Mouse (Mus musculus) thymus, postnatal 14 days (tissue): ENCODE measurements around the gene Tmem95.
"Not testable (repeated sequence)": the region's sequence is repeated elsewhere in the genome, so short reads cannot be mapped to it uniquely, and the experiment has no call there.

Experiments used
- DNase-seq: peaks from one replicate; pipeline ENCODE4 v3.0.0; 2021

The Tmem95 gene

GRCm38 (mm10) chr11:69877878-69878277 is at the start of gene Tmem95:
TSS of gene Tmem95 (minus strand) at chr11:69878018.
- no peak for DNase-seq

- no peak for DNase-seq
Measured at GRCm38 (mm10) chr11:69927501-69927900, 49.7 kb upstream of the Tmem95 start.

- DNase-seq = no peak
Measured at GRCm38 (mm10) chr11:69922796-69923195, 45.0 kb upstream of the Tmem95 start.

- no peak for DNase-seq
Measured at GRCm38 (mm10) chr11:69922012-69922756, 44.4 kb upstream of the Tmem95 start.

- peak; percentile 100 for DNase-seq
Measured at GRCm38 (mm10) chr11:69921114-69922011, 43.5 kb upstream of the Tmem95 start, which contains the start of gene Eif5a. TSS of gene Eif5a (minus strand) at chr11:69921958.

GRCm38 (mm10) chr11:69920266-69921031 is 42.6 kb upstream of the Tmem95 start:
- DNase-seq = no peak

- DNase-seq = peak; percentile 68
Measured at GRCm38 (mm10) chr11:69919661-69920265, 41.9 kb upstream of the Tmem95 start.

- DNase-seq = no peak
Measured at GRCm38 (mm10) chr11:69919053-69919452, 41.2 kb upstream of the Tmem95 start.

GRCm38 (mm10) chr11:69918118-69918517 is 40.3 kb upstream of the Tmem95 start:
- DNase-seq = no peak

GRCm38 (mm10) chr11:69917379-69917948 is 39.6 kb upstream of the Tmem95 start:
- no peak for DNase-seq

GRCm38 (mm10) chr11:69916652-69917378 is 39.0 kb upstream of the Tmem95 start:
- not testable (repeated sequence) for DNase-seq

- DNase-seq = no peak
Measured at GRCm38 (mm10) chr11:69915667-69916627, 38.1 kb upstream of the Tmem95 start.

- no peak for DNase-seq
Measured at GRCm38 (mm10) chr11:69914917-69915430, 37.2 kb upstream of the Tmem95 start.

GRCm38 (mm10) chr11:69914372-69914764 is 36.5 kb upstream of the Tmem95 start:
- DNase-seq = no peak

- peak; percentile 92 for DNase-seq
Measured at GRCm38 (mm10) chr11:69913554-69914371, 35.9 kb upstream of the Tmem95 start, which contains the start of gene Gps2. TSS of gene Gps2 (plus strand) at chr11:69913888.

- no peak for DNase-seq
Measured at GRCm38 (mm10) chr11:69912716-69913530, 35.1 kb upstream of the Tmem95 start.

GRCm38 (mm10) chr11:69911701-69912100 is 33.9 kb upstream of the Tmem95 start:
- no peak for DNase-seq
